Mouse (Mus musculus) midbrain, embryonic 10.5 days (tissue): ENCODE results near the gene Zfp536. TPM values are rescaled to one million over a fixed set of nuclear protein-coding genes. Genes with fewer than 3 reads are reported as not detected.
A peak's percentile ranks its signal among the peaks of the same experiment; 100 is the strongest.

Source experiments
- DNase-seq: peaks from one replicate; pipeline ENCODE4 v3.0.0-alpha.2; 2017; ENCODE audit warnings: low spot score
- H3K27ac ChIP-seq: fragments of 300-500 bp; sonication (generic); replicated peaks from 2 replicates; pipeline ENCODE4 v1.5.1; 2016; ENCODE audit warnings: mild to moderate bottlenecking
- H3K27me3 ChIP-seq: fragments of 300-500 bp; sonication (generic); 2 replicates; pipeline ENCODE4 v1.6.1; 2016; ENCODE audit warnings: low read depth, mild to moderate bottlenecking; ENCODE audit not compliant: poor library complexity, severe bottlenecking
- H3K36me3 ChIP-seq: fragments of 300-500 bp; sonication (generic); 2 replicates; pipeline ENCODE4 v1.6.1; 2016; ENCODE audit warnings: mild to moderate bottlenecking, moderate library complexity
- H3K4me1 ChIP-seq: fragments of 300-500 bp; sonication (generic); 2 replicates; pipeline ENCODE4 v1.6.1; 2016
- H3K4me3 ChIP-seq: fragments of 300-500 bp; sonication (generic); 2 replicates; pipeline ENCODE4 v1.5.1; 2016; ENCODE audit warnings: mild to moderate bottlenecking, moderate library complexity
- H3K9me3 ChIP-seq: fragments of 300-500 bp; sonication (generic); replicated peaks from 2 replicates; pipeline ENCODE4 v1.6.1; 2016; ENCODE audit warnings: mild to moderate bottlenecking
- WGBS: fragments of 180-500 bp; shearing (Covaris S2); methylation state at CpG from one replicate; pipeline ENCODE4 v1.1.7; 2016; 5-methylcytosine and 5-hydroxymethylcytosine counted together
- polyA plus RNA-seq: library from polyadenylated mRNA; unstranded; fragments of >200 nt; fragmentation: Nextera tagmentation; extraction: Ambion mirVana; gene quantifications from 2 replicates; pipeline ENCODE4 v1.2.1, GENCODE M21; 2016

Zfp536 gene
- polyA plus RNA-seq, 1 experiment from 2014 or later: 31.0 TPM

- Histone ChIP-seq H3K4me3 (no peak overlapping the region), H3K27me3 (no peaks in the 10 kb centered on the region), H3K9me3 (no peaks in the 10 kb centered on the region), H3K27ac (no peak overlapping the region), H3K4me1 (peaks cover 30% of the 10 kb centered on the region), H3K36me3 (peaks cover 10% of the 10 kb centered on the region; the same call in 1 of the 2 replicates)
- no peak for DNase-seq
- WGBS: 92% methylated on average over 11 of the region's 11 CpGs
Observed at GRCm38 (mm10) chr7:37505096-37505495, 268.3 kb downstream of the Zfp536 start.

- Histone ChIP-seq H3K4me1 (peaks cover 31% of the 10 kb centered on the region), H3K36me3 (peaks cover 10% of the 10 kb centered on the region; the same call in 1 of the 2 replicates), H3K27ac (no peak overlapping the region), H3K4me3 (no peak overlapping the region), H3K9me3 (no peaks in the 10 kb centered on the region), H3K27me3 (no peaks in the 10 kb centered on the region)
- no peak for DNase-seq
- 74% methylated on average over 5 of the region's 5 CpGs for WGBS
Observed at GRCm38 (mm10) chr7:37498881-37499280, 274.6 kb downstream of the Zfp536 start.

- 54% methylated on average over 9 of the region's 9 CpGs for WGBS
- Histone ChIP-seq H3K4me3 (no peak overlapping the region), H3K27me3 (no peaks in the 10 kb centered on the region), H3K9me3 (no peaks in the 10 kb centered on the region), H3K27ac (peak overlapping the region; percentile 42; the same call in 1 of the 2 replicates), H3K4me1 (peaks cover 27% of the 10 kb centered on the region), H3K36me3 (peaks cover 19% of the 10 kb centered on the region)
- peak; percentile 24 for DNase-seq
Observed at GRCm38 (mm10) chr7:37496491-37496890, 276.9 kb downstream of the Zfp536 start.

- Histone ChIP-seq H3K4me3 (no peak overlapping the region), H3K27ac (no peak overlapping the region), H3K9me3 (no peaks in the 10 kb centered on the region), H3K4me1 (peaks cover 9% of the 10 kb centered on the region), H3K27me3 (no peaks in the 10 kb centered on the region), H3K36me3 (peaks cover 19% of the 10 kb centered on the region)
- DNase-seq: no peak
- WGBS: 80% methylated on average over 5 of the region's 5 CpGs
Observed at GRCm38 (mm10) chr7:37490312-37490711, 283.1 kb downstream of the Zfp536 start.

- H3K4me3 ChIP-seq: no peak overlapping the region
- no peak overlapping the region for H3K27ac ChIP-seq
- H3K27me3 ChIP-seq: no peaks in the 10 kb centered on the region
- 82% methylated on average over 3 of the region's 3 CpGs for WGBS
- no peaks in the 10 kb centered on the region for H3K9me3 ChIP-seq
- DNase-seq: no peak
- H3K36me3 ChIP-seq: peaks cover 12% of the 10 kb centered on the region
- H3K4me1 ChIP-seq: peaks cover 8% of the 10 kb centered on the region
Observed at GRCm38 (mm10) chr7:37484946-37485345, 288.5 kb downstream of the Zfp536 start.

GRCm38 (mm10) chr7:37482564-37482963 lies 290.9 kb downstream of the Zfp536 start:
- peaks cover 8% of the 10 kb centered on the region for H3K4me1 ChIP-seq
- no peak overlapping the region for H3K4me3 ChIP-seq
- 67% methylated on average over 4 of the region's 4 CpGs for WGBS
- H3K27me3 ChIP-seq: no peaks in the 10 kb centered on the region
- no peak overlapping the region for H3K27ac ChIP-seq
- H3K36me3 ChIP-seq: peaks cover 24% of the 10 kb centered on the region
- DNase-seq: no peak
- no peaks in the 10 kb centered on the region for H3K9me3 ChIP-seq

GRCm38 (mm10) chr7:37481165-37481564 lies 292.3 kb downstream of the Zfp536 start:
- WGBS: 95% methylated on average over 6 of the region's 6 CpGs
- Histone ChIP-seq H3K27ac (no peak overlapping the region), H3K27me3 (no peaks in the 10 kb centered on the region), H3K36me3 (peaks cover 24% of the 10 kb centered on the region), H3K4me3 (no peak overlapping the region), H3K9me3 (no peaks in the 10 kb centered on the region), H3K4me1 (peaks cover 8% of the 10 kb centered on the region)
- no peak for DNase-seq

- Histone ChIP-seq H3K4me1 (peaks cover 6% of the 10 kb centered on the region), H3K9me3 (no peaks in the 10 kb centered on the region), H3K36me3 (peaks cover 25% of the 10 kb centered on the region), H3K27me3 (no peaks in the 10 kb centered on the region), H3K27ac (no peak overlapping the region), H3K4me3 (no peak overlapping the region)
- DNase-seq: no peak
- WGBS: 84% methylated on average over 5 of the region's 5 CpGs
Observed at GRCm38 (mm10) chr7:37477309-37477708, 296.1 kb downstream of the Zfp536 start.

GRCm38 (mm10) chr7:37475485-37475884 lies 298.0 kb downstream of the Zfp536 start:
- WGBS: 82% methylated on average over 2 of the region's 2 CpGs
- no peaks in the 10 kb centered on the region for H3K9me3 ChIP-seq
- no peak overlapping the region for H3K4me3 ChIP-seq
- H3K27ac ChIP-seq: no peak overlapping the region; the same call in 1 of the 2 replicates
- peaks cover 6% of the 10 kb centered on the region for H3K4me1 ChIP-seq
- DNase-seq: no peak
- H3K36me3 ChIP-seq: peaks cover 22% of the 10 kb centered on the region
- H3K27me3 ChIP-seq: no peaks in the 10 kb centered on the region

GRCm38 (mm10) chr7:37474284-37474683 lies 299.2 kb downstream of the Zfp536 start:
- H3K36me3 ChIP-seq: peaks cover 10% of the 10 kb centered on the region
- no peak for DNase-seq
- 0 out of 2 replicates have a peak overlapping the region, but pooled peaks have one; percentile 9 for H3K27ac ChIP-seq
- peaks cover 6% of the 10 kb centered on the region for H3K4me1 ChIP-seq
- 81% methylated on average over 8 of the region's 8 CpGs for whole genome bisulfite sequencing
- no peaks in the 10 kb centered on the region for H3K27me3 ChIP-seq
- H3K9me3 ChIP-seq: no peaks in the 10 kb centered on the region
- no peak overlapping the region for H3K4me3 ChIP-seq

- Histone ChIP-seq H3K36me3 (peaks cover 6% of the 10 kb centered on the region; the same call in 1 of the 2 replicates), H3K4me3 (no peak overlapping the region), H3K27ac (0 out of 2 replicates have a peak overlapping the region, but pooled peaks have one; percentile 9), H3K4me1 (peaks cover 6% of the 10 kb centered on the region), H3K9me3 (no peaks in the 10 kb centered on the region), H3K27me3 (no peaks in the 10 kb centered on the region)
- no peak for DNase-seq
- WGBS: 80% methylated on average over 24 of the region's 24 CpGs
Observed at GRCm38 (mm10) chr7:37473311-37474084, 299.9 kb downstream of the Zfp536 start.

- WGBS: 48% methylated on average over 8 of the region's 8 CpGs
- no peaks in the 10 kb centered on the region for H3K27me3 ChIP-seq
- peaks cover 5% of the 10 kb centered on the region; the same call in 1 of the 2 replicates for H3K36me3 ChIP-seq
- no peak for DNase-seq
- peaks cover 13% of the 10 kb centered on the region for H3K4me1 ChIP-seq
- no peak overlapping the region for H3K27ac ChIP-seq
- no peak overlapping the region for H3K4me3 ChIP-seq
- no peaks in the 10 kb centered on the region for H3K9me3 ChIP-seq
Observed at GRCm38 (mm10) chr7:37471726-37472125, 301.7 kb downstream of the Zfp536 start.

- Histone ChIP-seq H3K9me3 (no peaks in the 10 kb centered on the region), H3K4me1 (peaks cover 21% of the 10 kb centered on the region), H3K27ac (peak overlapping the region; percentile 59), H3K27me3 (no peaks in the 10 kb centered on the region), H3K36me3 (no peaks in the 10 kb centered on the region), H3K4me3 (no peak overlapping the region)
- peak; percentile 40 for DNase-seq
- 44% methylated on average over 9 of the region's 9 CpGs for WGBS
Observed at GRCm38 (mm10) chr7:37466477-37467243, 306.8 kb downstream of the Zfp536 start.
